ENCODE assay signal across 21 mouse cellular contexts in the genomic region with DNA sequence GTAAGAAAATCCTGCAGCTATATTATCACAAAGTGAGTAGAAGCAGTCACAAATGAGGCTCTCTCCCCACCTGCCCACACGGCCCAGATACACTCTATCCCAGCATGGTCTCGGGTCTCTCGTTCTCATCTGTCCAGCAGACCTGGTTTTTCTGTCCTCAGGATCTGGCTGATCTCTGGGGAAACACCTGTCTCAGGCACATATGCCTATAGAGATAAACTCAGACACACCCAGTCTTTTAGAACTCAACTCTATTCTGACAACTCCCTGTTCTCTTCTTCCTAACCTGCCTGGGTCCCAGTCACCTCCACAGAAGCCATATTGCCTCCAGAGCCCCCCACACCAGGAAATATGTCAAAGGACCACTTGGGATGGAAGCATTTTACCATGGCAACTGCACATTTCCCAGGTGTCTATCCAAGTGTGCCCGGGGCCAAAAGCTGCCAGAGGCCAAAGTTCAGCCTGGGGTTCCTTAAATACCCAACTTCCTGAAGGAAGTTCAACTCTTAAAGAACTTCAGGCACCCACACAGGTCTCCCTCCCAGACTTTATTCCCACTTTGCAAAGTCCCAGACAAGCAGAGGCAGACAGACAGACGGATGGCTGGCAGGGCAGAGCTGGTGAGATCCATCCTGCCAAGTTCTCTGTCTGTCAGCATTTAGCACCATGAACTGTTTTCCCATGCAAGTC.
"Had no signal": no experiment of that assay in that cellular context is flagged by ENCODE, and none has a peak within 500 bp of the region (broad histone marks: within the 10 kb centered on the region; RNA-seq: fewer than 3 reads in every experiment).

No protein-coding gene starts in this region.

- H3K9ac ChIP-seq: heart, embryonic 13.5 days; heart, embryonic 15.5 days; hindbrain, embryonic 14.5 days; limb, embryonic 12.5 days; liver, embryonic 14.5 days had no signal

- H3K27me3 ChIP-seq: heart, embryonic 15.5 days; limb, embryonic 12.5 days had no signal

- DNase-seq: gastrocnemius, adult 2 months; gastrocnemius, postnatal 10 days; gastrocnemius, postnatal 25 days; heart, adult 18-20 months; heart, postnatal 14 days; heart, postnatal 36 days; kidney, adult 18-20 months; kidney, adult 8-10 months; kidney, postnatal 10 days; kidney, postnatal 25 days; kidney, postnatal 4 days had no signal

- H3K27ac ChIP-seq: gastrocnemius, adult 2 months; heart, embryonic 10.5 days; heart, embryonic 13.5 days; heart, embryonic 15.5 days; hindbrain, embryonic 14.5 days; layer of hippocampus, adult 2 months; left cerebral cortex, adult 2 months; limb, embryonic 10.5 days; limb, embryonic 12.5 days; liver, embryonic 14.5 days had no signal

- ATAC-seq: hindbrain, embryonic 16.5 days had no signal

- H3K4me2 ChIP-seq: heart, embryonic 13.5 days; heart, embryonic 15.5 days; hindbrain, embryonic 14.5 days; limb, embryonic 12.5 days had no signal

- H3K36me3 ChIP-seq: heart, embryonic 10.5 days; heart, embryonic 13.5 days; heart, embryonic 15.5 days; limb, embryonic 10.5 days; limb, embryonic 12.5 days had no signal

- H3K9me3 ChIP-seq: heart, embryonic 10.5 days; heart, embryonic 13.5 days; heart, embryonic 15.5 days; limb, embryonic 10.5 days; limb, embryonic 12.5 days had no signal

- H3K4me3 ChIP-seq: gastrocnemius, adult 2 months; heart, embryonic 10.5 days; heart, embryonic 13.5 days; heart, embryonic 15.5 days; layer of hippocampus, adult 2 months; left cerebral cortex, adult 2 months; limb, embryonic 10.5 days; limb, embryonic 12.5 days had no signal

- H3K4me1 ChIP-seq: heart, embryonic 13.5 days; heart, embryonic 15.5 days had no signal
